ENCODE assay signal across 9 mouse cellular contexts in genomic region chr3:102803937-102804336, GRCm38 (mm10). TPM values are rescaled to one million over a fixed set of nuclear protein-coding genes. Genes with fewer than 3 reads are reported as not detected.
DNase-seq lines count a peak whose midpoint lies in the region; ATAC-seq and TF ChIP-seq lines count a peak whose summit lies in the region.
"Had no signal": no experiment of that assay in that cellular context is flagged by ENCODE, and none has a peak within 500 bp of the region (broad histone marks: within the 10 kb centered on the region; RNA-seq: fewer than 3 reads in every experiment).

No protein-coding gene starts in this region.

- H3K4me3 ChIP-seq in hindbrain, embryonic 10.5 days, result no peak overlapping the region
- no peak overlapping the region for H3K4me3 ChIP-seq in hindbrain, embryonic 13.5 days
- H3K4me3 ChIP-seq in midbrain, postnatal 0 days (ENCODE audit: low read depth, low read length), result no peak overlapping the region
- H3K4me3 ChIP-seq: neural tube, embryonic 12.5 days had no signal

- no peak overlapping the region for H3K4me2 ChIP-seq in hindbrain, embryonic 13.5 days
- no peak overlapping the region for H3K4me2 ChIP-seq in midbrain, postnatal 0 days (ENCODE audit: low read depth, low read length, poor library complexity, severe bottlenecking)
- H3K4me2 ChIP-seq: neural tube, embryonic 12.5 days had no signal

- no peak overlapping the region for H3K9ac ChIP-seq in hindbrain, embryonic 13.5 days
- no peak overlapping the region for H3K9ac ChIP-seq in midbrain, postnatal 0 days (replicated peaks; ENCODE audit: low read length, poor library complexity, severe bottlenecking)
- H3K9ac ChIP-seq: neural tube, embryonic 12.5 days had no signal

- WGBS in hindbrain, embryonic 10.5 days, result 7% methylated on average over 3 of the region's 3 CpGs
- WGBS in hindbrain, embryonic 13.5 days, result 7% methylated on average over 3 of the region's 3 CpGs
- 4% methylated on average over 3 of the region's 3 CpGs for WGBS in midbrain, postnatal 0 days

- no peak overlapping the region for H3K27ac ChIP-seq in hindbrain, embryonic 10.5 days
- no peak overlapping the region for H3K27ac ChIP-seq in hindbrain, embryonic 13.5 days
- H3K27ac ChIP-seq in midbrain, postnatal 0 days (ENCODE audit: low read depth, low read length), result no peak overlapping the region
- H3K27ac ChIP-seq: neural tube, embryonic 12.5 days had no signal

- peak; percentile 69 for DNase-seq in hindbrain, embryonic 10.5 days (ENCODE audit: low spot score)
- DNase-seq in WW6 (ENCODE audit: low read depth, low spot score), result peak; percentile 26
- DNase-seq in cerebellum, postnatal 36 days, result peak; percentile 80 to 82
- DNase-seq in layer of hippocampus, postnatal 36 days, result peak; percentile 66 to 70
- peak; percentile 81 for DNase-seq in midbrain, postnatal 0 days (ENCODE audit: low spot score)
- DNase-seq in spleen, postnatal 4 days (ENCODE audit: low spot score in 2 of 2), result peak; percentile 62 to 85

- no peaks in the 10 kb centered on the region for H3K27me3 ChIP-seq in hindbrain, embryonic 10.5 days (ENCODE audit: insufficient read depth, poor library complexity, severe bottlenecking)
- 0 out of 2 replicates have a peak, but pooled peaks cover 2% of the 10 kb centered on the region for H3K27me3 ChIP-seq in hindbrain, embryonic 13.5 days
- no peaks in the 10 kb centered on the region for H3K27me3 ChIP-seq in midbrain, postnatal 0 days (ENCODE audit: insufficient read depth, low read length)
- H3K27me3 ChIP-seq: neural tube, embryonic 12.5 days had no signal

- H3K36me3 ChIP-seq in hindbrain, embryonic 10.5 days, result no peaks in the 10 kb centered on the region
- H3K36me3 ChIP-seq in hindbrain, embryonic 13.5 days, result no peaks in the 10 kb centered on the region
- no peaks in the 10 kb centered on the region for H3K36me3 ChIP-seq in midbrain, postnatal 0 days (ENCODE audit: insufficient read depth, low read length)
- H3K36me3 ChIP-seq: neural tube, embryonic 12.5 days had no signal

- H3K4me1 ChIP-seq in hindbrain, embryonic 10.5 days (replicated peaks), result no peaks in the 10 kb centered on the region
- H3K4me1 ChIP-seq in hindbrain, embryonic 13.5 days (replicated peaks), result no peaks in the 10 kb centered on the region
- H3K4me1 ChIP-seq in midbrain, postnatal 0 days (ENCODE audit: insufficient read depth, low read length), result no peaks in the 10 kb centered on the region
- H3K4me1 ChIP-seq: neural tube, embryonic 12.5 days had no signal

- H3K9me3 ChIP-seq in hindbrain, embryonic 10.5 days, result 0 out of 2 replicates have a peak, but pooled peaks cover 1% of the 10 kb centered on the region
- H3K9me3 ChIP-seq in hindbrain, embryonic 13.5 days, result no peaks in the 10 kb centered on the region
- H3K9me3 ChIP-seq in midbrain, postnatal 0 days (ENCODE audit: low read length), result no peaks in the 10 kb centered on the region
- H3K9me3 ChIP-seq: neural tube, embryonic 12.5 days had no signal

- TF ChIP-seq CTCF in midbrain, postnatal 0 days (IDR thresholded peaks at IDR 0.05), result peak; percentile 79

- ATAC-seq in hindbrain, embryonic 13.5 days (ENCODE audit: low FRiP score), result no peak
- peak; percentile 99 for ATAC-seq in granulocyte monocyte progenitor cell, adult 5-6 weeks (replicated peaks; ENCODE audit: poor library complexity, severe bottlenecking)
- ATAC-seq in midbrain, postnatal 0 days (ENCODE audit: low FRiP score), result no peak

RNA-seq across cellular contexts. Expression of gene Tshb, which starts 21.4 kb away (rescaled TPM):
- polyA plus RNA-seq in hindbrain, embryonic 10.5 days (2016; fragmentation: Nextera tagmentation; extraction: Ambion mirVana), result 0.11 TPM in 1 of 2 replicates, not detected in the other
- polyA plus RNA-seq in hindbrain, embryonic 13.5 days (2015; fragmentation: Nextera tagmentation; extraction: Ambion mirVana), result 0.13 and 0.30 TPM in 2 replicates
- total RNA-seq in granulocyte monocyte progenitor cell, adult 5-6 weeks (2014; fragmentation: Nextera tagmentation), result not detected in 2 replicates
- not detected in 2 replicates for total RNA-seq in granulocyte monocyte progenitor cell, adult 5-6 weeks (2017)
- not detected for total RNA-seq in layer of hippocampus, postnatal 36 days (2021)
- not detected in 2 replicates for total RNA-seq in midbrain, postnatal 0 days (2014; rRNA removed)
- polyA plus RNA-seq in midbrain, postnatal 0 days (2015; fragmentation: Nextera tagmentation; extraction: Ambion mirVana), result 0.27 and 0.42 TPM in 2 replicates

Comparison
In these comparisons a context has a peak if more than half of its experiments do, and no peak if none do; other contexts are left out.
1. DNase-seq: peak in every context shown above with its lines; median percentile 81 in cerebellum, postnatal 36 days; 81 in midbrain, postnatal 0 days; 74 in spleen, postnatal 4 days; 69 in hindbrain, embryonic 10.5 days; 68 in layer of hippocampus, postnatal 36 days; 26 in WW6.